In genomic region chr13:43230238-43230637, GRCm38 (mm10) we compare ENCODE assay signal across 8 mouse cellular contexts. TPM values are rescaled to one million over a fixed set of nuclear protein-coding genes. Genes with fewer than 3 reads are reported as not detected.
A peak's percentile ranks its signal among the peaks of the same experiment; 100 is the strongest.
DNase-seq lines count a peak whose midpoint lies in the region; ATAC-seq lines count a peak whose summit lies in the region.

No protein-coding gene starts in this region.

- peak overlapping the region; percentile 51 for H3K27ac ChIP-seq in forebrain, embryonic 13.5 days
- no peak overlapping the region for H3K27ac ChIP-seq in forebrain, embryonic 10.5 days
- peak overlapping the region; percentile 47; the same call in 1 of the 2 replicates for H3K27ac ChIP-seq in neural tube, embryonic 12.5 days

- no peaks in the 10 kb centered on the region for H3K36me3 ChIP-seq in forebrain, embryonic 13.5 days (ENCODE audit: poor library complexity, severe bottlenecking)
- no peaks in the 10 kb centered on the region for H3K36me3 ChIP-seq in forebrain, embryonic 10.5 days (replicated peaks)
- H3K36me3 ChIP-seq in neural tube, embryonic 12.5 days: no peaks in the 10 kb centered on the region

- H3K9me3 ChIP-seq in forebrain, embryonic 13.5 days (replicated peaks): no peaks in the 10 kb centered on the region
- peaks cover under 1% of the 10 kb centered on the region; the same call in 1 of the 2 replicates for H3K9me3 ChIP-seq in forebrain, embryonic 10.5 days
- H3K9me3 ChIP-seq in neural tube, embryonic 12.5 days: no peaks in the 10 kb centered on the region

- no peak; the same call in 1 of the 2 replicates for ATAC-seq in forebrain, embryonic 13.5 days
- ATAC-seq in neural tube, embryonic 12.5 days (ENCODE audit: low FRiP score, low read depth): no peak

- intact Hi-C loops in left cerebral cortex, postnatal 25 days (cut with DNase I): loop anchor here (1.0 kb wide), 3 partner anchors 32 to 74 kb away; partner anchors contain the start of gene Gfod1

- H3K4me1 ChIP-seq in forebrain, embryonic 13.5 days: peaks cover 23% of the 10 kb centered on the region; the same call in 1 of the 2 replicates
- peaks cover 41% of the 10 kb centered on the region for H3K4me1 ChIP-seq in forebrain, embryonic 10.5 days
- H3K4me1 ChIP-seq in neural tube, embryonic 12.5 days: peaks cover 17% of the 10 kb centered on the region; the same call in 1 of the 2 replicates

- no peak overlapping the region for H3K4me3 ChIP-seq in forebrain, embryonic 13.5 days
- H3K4me3 ChIP-seq in forebrain, embryonic 10.5 days: no peak overlapping the region
- H3K4me3 ChIP-seq in neural tube, embryonic 12.5 days: no peak overlapping the region

- no peak for DNase-seq in forebrain, embryonic 10.5 days (ENCODE audit: extremely low spot score, low spot score)
- DNase-seq in neural tube, embryonic 10.5 days (ENCODE audit: extremely low spot score, low spot score): no peak
- DNase-seq in left cerebral cortex, postnatal 25 days (ENCODE audit: low spot score in 2 of 2): peak; percentile 81 to 99
- DNase-seq in right cerebral cortex, postnatal 4 days: peak; percentile 39
- DNase-seq in embryo, embryonic 10 days (ENCODE audit: low spot score): no peak
- DNase-seq in kidney, postnatal 10 days: no peak

- no peak overlapping the region for H3K4me2 ChIP-seq in forebrain, embryonic 13.5 days
- no peak overlapping the region for H3K4me2 ChIP-seq in neural tube, embryonic 12.5 days (replicated peaks)

- no peaks in the 10 kb centered on the region for H3K27me3 ChIP-seq in forebrain, embryonic 13.5 days
- no peaks in the 10 kb centered on the region for H3K27me3 ChIP-seq in forebrain, embryonic 10.5 days (ENCODE audit: poor library complexity, severe bottlenecking)
- no peaks in the 10 kb centered on the region for H3K27me3 ChIP-seq in neural tube, embryonic 12.5 days (replicated peaks)

- no peak overlapping the region for H3K9ac ChIP-seq in forebrain, embryonic 13.5 days
- H3K9ac ChIP-seq in neural tube, embryonic 12.5 days: no peak overlapping the region

- WGBS in forebrain, embryonic 13.5 days: 83% methylated on average over 6 of the region's 6 CpGs
- WGBS in forebrain, embryonic 10.5 days: 89% methylated on average over 6 of the region's 6 CpGs
- WGBS in neural tube, embryonic 12.5 days: 76% methylated on average over 6 of the region's 6 CpGs

RNA-seq across cellular contexts. Expression of gene Tbc1d7, which starts 58.9 kb away (rescaled TPM):
- 83.2 and 90.7 TPM in 2 replicates for polyA plus RNA-seq in forebrain, embryonic 13.5 days (2015; fragmentation: Nextera tagmentation; extraction: Ambion mirVana)
- polyA plus RNA-seq in forebrain, embryonic 10.5 days (2016; fragmentation: Nextera tagmentation; extraction: Ambion mirVana): 69.1 and 69.8 TPM in 2 replicates
- polyA plus RNA-seq in neural tube, embryonic 12.5 days (2016; fragmentation: Nextera tagmentation; extraction: Ambion mirVana): 73.0 and 73.7 TPM in 2 replicates
- 10 to 100 TPM; 33.0 to 34.5 TPM for total RNA-seq in left cerebral cortex, postnatal 25 days (2021)

Comparison
In these comparisons a context has a peak if more than half of its experiments do, and no peak if none do; other contexts are left out.
1. DNase-seq: peak in left cerebral cortex, postnatal 25 days (2 of 2) and right cerebral cortex, postnatal 4 days (single experiment); none in forebrain, embryonic 10.5 days (single experiment), neural tube, embryonic 10.5 days (single experiment), embryo, embryonic 10 days (single experiment) and kidney, postnatal 10 days (single experiment).